Mouse (Mus musculus) liver, embryonic 16.5 days (tissue): ENCODE measurements around the gene Slc22a12. TPM values are rescaled to one million over a fixed set of nuclear protein-coding genes. Genes with fewer than 3 reads are reported as not detected.

ENCODE experiments used
- ATAC-seq: fragments of 200-750 bp; cut with Nextera tagmentation; 2 replicates; pipeline ENCODE4 v1.8.0; 2017; ENCODE audit warnings: low read depth, mild to moderate bottlenecking, moderate number of reproducible peaks, moderate library complexity
- H3K27ac ChIP-seq: fragments of 300-500 bp; sonication (generic); 2 replicates; pipeline ENCODE4 v1.5.1; 2014; ENCODE audit warnings: mild to moderate bottlenecking, low read length
- H3K27me3 ChIP-seq: fragments of 300-500 bp; sonication (generic); 2 replicates; pipeline ENCODE4 v1.6.1; 2014; ENCODE audit warnings: low read depth, low read length, mixed read lengths; ENCODE audit not compliant: control insufficient read depth, insufficient read depth
- H3K36me3 ChIP-seq: fragments of 300-500 bp; sonication (generic); 2 replicates; pipeline ENCODE4 v1.6.1; 2014; ENCODE audit warnings: mild to moderate bottlenecking; ENCODE audit not compliant: control insufficient read depth, insufficient read depth
- H3K4me1 ChIP-seq: fragments of 300-500 bp; sonication (generic); 2 replicates; pipeline ENCODE4 v1.6.1; 2014; ENCODE audit warnings: low read depth, low read length, mixed read lengths; ENCODE audit not compliant: control insufficient read depth
- H3K4me2 ChIP-seq: fragments of 300-500 bp; sonication (generic); 2 replicates; pipeline ENCODE4 v1.6.1; 2014; ENCODE audit warnings: low read depth, low read length, mixed read lengths
- H3K4me3 ChIP-seq: fragments of 300-500 bp; sonication (generic); 2 replicates; pipeline ENCODE4 v1.5.1; 2014; ENCODE audit warnings: low read depth, mild to moderate bottlenecking, low read length
- H3K9ac ChIP-seq: fragments of 300-500 bp; sonication (generic); 2 replicates; pipeline ENCODE4 v1.6.1; 2014; ENCODE audit warnings: low read depth, low read length
- H3K9me3 ChIP-seq: fragments of 300-500 bp; sonication (generic); replicated peaks from 2 replicates; pipeline ENCODE4 v1.6.1; 2016; ENCODE audit warnings: low read length; ENCODE audit not compliant: control insufficient read depth
- WGBS: fragments of 180-500 bp; shearing (Covaris S2); extraction: QIAGEN DNeasy Blood & Tissue Kit; methylation state at CpG from one replicate; pipeline ENCODE4 v1.1.7; 2014; ENCODE audit not compliant: insufficient replicate concordance; 5-methylcytosine and 5-hydroxymethylcytosine counted together
- polyA plus RNA-seq: library from polyadenylated mRNA; unstranded; fragments of >200 nt; fragmentation: Nextera tagmentation; extraction: Ambion mirVana; gene quantifications from 2 replicates; pipeline ENCODE4 v1.2.1, GENCODE M21; 2015

Gene Slc22a12
- polyA plus RNA-seq, 1 experiment from 2014 or later: not detected

- Histone ChIP-seq H3K4me2 (no peak overlapping the region), H3K27me3 (peaks cover 17% of the 10 kb centered on the region), H3K9me3 (no peaks in the 10 kb centered on the region), H3K36me3 (no peaks in the 10 kb centered on the region), H3K27ac (no peak overlapping the region), H3K4me3 (no peak overlapping the region), H3K4me1 (no peaks in the 10 kb centered on the region), H3K9ac (no peak overlapping the region)
- no peak for ATAC-seq
- 28% methylated on average over 5 of the region's 5 CpGs for WGBS
Observed at GRCm38 (mm10) chr19:6515448-6515847, 27.4 kb downstream of the Slc22a12 start.

DNA sequence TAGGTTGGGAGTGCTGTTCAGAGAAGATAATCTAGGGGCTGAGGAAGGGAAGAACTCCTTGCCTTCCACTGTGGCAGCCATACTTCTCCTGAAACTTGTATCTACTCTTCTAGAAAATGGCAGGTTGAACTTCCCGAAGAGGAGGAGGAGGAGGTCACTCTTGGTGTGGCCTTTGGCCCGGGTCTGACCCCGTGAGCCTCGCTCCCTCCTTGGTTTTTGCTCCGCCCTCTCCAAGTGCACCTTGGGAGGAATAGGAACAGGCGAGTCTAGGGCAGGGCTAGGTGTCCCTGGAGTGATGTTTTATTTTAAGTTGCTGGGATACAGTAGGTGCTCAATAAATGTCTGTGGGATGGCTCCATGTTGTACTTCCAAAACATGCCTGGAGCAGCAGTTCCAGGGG, 27.9 kb downstream of the Slc22a12 start:
- no peak overlapping the region for H3K9ac ChIP-seq
- H3K4me2 ChIP-seq: no peak overlapping the region
- no peaks in the 10 kb centered on the region for H3K4me1 ChIP-seq
- no peak overlapping the region for H3K4me3 ChIP-seq
- H3K36me3 ChIP-seq: no peaks in the 10 kb centered on the region
- 53% methylated on average over 6 of the region's 6 CpGs for WGBS
- peaks cover 18% of the 10 kb centered on the region for H3K27me3 ChIP-seq
- no peak overlapping the region for H3K27ac ChIP-seq
- no peaks in the 10 kb centered on the region for H3K9me3 ChIP-seq
- ATAC-seq: no peak

DNA sequence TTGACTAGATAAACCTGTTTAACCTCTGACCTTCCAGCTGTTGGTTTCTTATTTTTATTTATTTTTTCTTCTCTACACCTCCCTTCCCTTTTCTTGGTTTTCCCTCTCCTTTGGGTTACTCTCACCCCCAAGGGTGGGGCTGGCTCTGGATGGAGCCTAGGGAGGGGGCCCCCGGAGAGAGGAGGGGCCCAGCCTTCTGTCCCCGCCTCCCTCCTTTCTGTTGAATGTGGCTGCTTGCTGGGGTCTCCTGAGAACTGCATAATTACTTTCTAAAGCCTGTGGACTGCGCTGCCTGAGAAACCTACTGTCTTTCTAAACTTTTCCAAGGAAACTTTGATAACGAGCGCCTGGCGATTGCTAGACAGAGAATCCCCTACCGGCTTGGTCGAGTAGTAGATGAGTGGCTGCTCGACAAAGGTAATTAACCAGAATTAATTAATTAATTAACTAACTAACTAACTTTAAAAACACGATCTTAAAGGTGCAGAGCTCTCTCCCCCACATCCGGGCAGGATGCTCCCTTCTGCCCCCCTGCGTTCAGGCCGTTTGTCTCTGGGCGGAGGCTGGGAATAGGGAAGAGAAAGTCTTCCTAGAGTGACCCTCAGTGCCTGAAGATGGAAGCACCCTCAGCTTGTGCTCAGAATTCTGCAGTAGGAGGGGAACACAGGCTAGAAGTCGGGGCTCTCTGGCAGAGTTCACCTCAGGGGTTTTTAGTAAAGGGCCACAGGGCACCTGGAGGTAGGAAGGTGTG, 29.3 kb downstream of the Slc22a12 start:
- Histone ChIP-seq H3K4me1 (no peaks in the 10 kb centered on the region), H3K4me3 (no peak overlapping the region), H3K36me3 (no peaks in the 10 kb centered on the region), H3K27ac (no peak overlapping the region), H3K9me3 (no peaks in the 10 kb centered on the region), H3K9ac (no peak overlapping the region), H3K27me3 (peaks cover 18% of the 10 kb centered on the region), H3K4me2 (no peak overlapping the region)
- no peak for ATAC-seq
- WGBS: 12% methylated on average over 15 of the region's 15 CpGs

- peaks cover 33% of the 10 kb centered on the region for H3K27me3 ChIP-seq
- H3K4me2 ChIP-seq: no peak overlapping the region
- no peaks in the 10 kb centered on the region for H3K36me3 ChIP-seq
- no peak overlapping the region for H3K9ac ChIP-seq
- H3K9me3 ChIP-seq: no peaks in the 10 kb centered on the region
- H3K4me1 ChIP-seq: no peaks in the 10 kb centered on the region
- ATAC-seq: no peak
- 69% methylated on average over 2 of the region's 2 CpGs for WGBS
- no peak overlapping the region for H3K4me3 ChIP-seq
- H3K27ac ChIP-seq: no peak overlapping the region
Observed at GRCm38 (mm10) chr19:6510546-6510945, 32.3 kb downstream of the Slc22a12 start.

- no peak for ATAC-seq
- Histone ChIP-seq H3K27me3 (peaks cover 36% of the 10 kb centered on the region), H3K36me3 (no peaks in the 10 kb centered on the region), H3K4me1 (no peaks in the 10 kb centered on the region), H3K9ac (no peak overlapping the region), H3K4me2 (no peak overlapping the region), H3K9me3 (no peaks in the 10 kb centered on the region), H3K4me3 (no peak overlapping the region), H3K27ac (no peak overlapping the region)
- WGBS: 54% methylated on average over 10 of the region's 10 CpGs
Observed at GRCm38 (mm10) chr19:6509881-6510280, 33.0 kb downstream of the Slc22a12 start.

- Histone ChIP-seq H3K4me2 (no peak overlapping the region), H3K4me3 (no peak overlapping the region), H3K9me3 (no peaks in the 10 kb centered on the region), H3K9ac (no peak overlapping the region), H3K27ac (no peak overlapping the region), H3K27me3 (peaks cover 37% of the 10 kb centered on the region), H3K4me1 (no peaks in the 10 kb centered on the region; the same call in 1 of the 2 replicates), H3K36me3 (no peaks in the 10 kb centered on the region)
- ATAC-seq: no peak
- WGBS: 36% methylated on average over 10 of the region's 10 CpGs
Observed at GRCm38 (mm10) chr19:6507393-6507792, 35.4 kb downstream of the Slc22a12 start.

- Histone ChIP-seq H3K27ac (no peak overlapping the region), H3K27me3 (peaks cover 61% of the 10 kb centered on the region), H3K9ac (no peak overlapping the region), H3K9me3 (no peaks in the 10 kb centered on the region), H3K4me1 (no peaks in the 10 kb centered on the region; the same call in 1 of the 2 replicates), H3K4me3 (no peak overlapping the region), H3K4me2 (no peak overlapping the region), H3K36me3 (no peaks in the 10 kb centered on the region)
- no peak for ATAC-seq
- WGBS: 73% methylated on average over 12 of the region's 12 CpGs
Observed at GRCm38 (mm10) chr19:6504656-6505045, 38.2 kb downstream of the Slc22a12 start.

DNA sequence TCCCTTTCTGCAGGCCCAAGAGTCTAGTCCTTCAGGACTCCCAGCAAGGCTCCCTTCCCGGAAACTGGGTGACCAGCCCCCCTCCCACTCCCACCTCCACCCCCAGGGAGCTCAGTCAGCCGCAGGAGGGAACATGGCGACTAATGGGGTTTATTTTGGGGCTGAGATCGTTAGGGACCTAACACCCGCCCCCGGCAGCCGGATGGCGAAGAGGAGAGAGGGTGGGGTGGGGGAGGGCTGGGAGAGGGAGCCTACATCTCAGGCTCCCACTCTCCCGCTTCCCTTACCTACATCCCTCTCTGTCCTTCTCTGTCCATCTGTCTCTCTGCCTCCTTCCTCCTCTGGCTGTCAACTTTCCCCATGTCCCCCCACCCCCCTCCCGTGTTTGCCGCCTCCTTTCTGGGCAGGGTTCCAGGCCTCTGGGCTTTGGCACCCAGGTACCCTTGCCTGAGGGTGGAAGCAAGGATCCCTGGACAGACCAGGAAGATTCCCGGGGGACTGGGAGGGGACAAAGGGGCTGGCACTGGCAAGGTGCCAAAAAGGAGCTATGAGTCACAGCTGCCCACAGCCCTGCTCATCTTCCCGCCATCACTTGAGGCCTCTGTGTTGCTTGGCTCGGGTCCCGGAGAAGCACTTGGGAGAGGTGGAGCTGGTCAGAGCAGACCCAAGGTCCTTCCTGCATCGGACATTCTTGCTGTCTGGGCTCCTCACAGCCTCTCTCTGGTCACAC, 38.7 kb downstream of the Slc22a12 start:
- no peak overlapping the region for H3K9ac ChIP-seq
- no peaks in the 10 kb centered on the region for H3K36me3 ChIP-seq
- H3K4me1 ChIP-seq: no peaks in the 10 kb centered on the region; the same call in 1 of the 2 replicates
- no peak overlapping the region for H3K4me2 ChIP-seq
- WGBS: 24% methylated on average over 12 of the region's 16 CpGs
- H3K9me3 ChIP-seq: no peaks in the 10 kb centered on the region
- no peak overlapping the region for H3K4me3 ChIP-seq
- peaks cover 66% of the 10 kb centered on the region for H3K27me3 ChIP-seq
- no peak overlapping the region for H3K27ac ChIP-seq
- ATAC-seq: no peak
